Mouse (Mus musculus) stomach, embryonic 14.5 days (tissue): Measurements from ENCODE around the gene Aebp1. TPM values are rescaled to one million over a fixed set of nuclear protein-coding genes. Genes with fewer than 3 reads are reported as not detected.
A peak's percentile ranks its signal among the peaks of the same experiment; 100 is the strongest.

Source experiments
- ATAC-seq: fragments of 200-750 bp; cut with Nextera tagmentation; 2 replicates; pipeline ENCODE4 v1.8.0; 2017; ENCODE audit warnings: low read depth, moderate TSS enrichment; ENCODE audit not compliant: insufficient number of reproducible peaks, insufficient read depth, low FRiP score
- H3K27ac ChIP-seq: fragments of 300-500 bp; sonication (generic); 2 replicates; pipeline ENCODE4 v1.5.1; 2014; ENCODE audit warnings: mild to moderate bottlenecking, low read length, moderate library complexity, mixed read lengths
- H3K27me3 ChIP-seq: fragments of 300-500 bp; sonication (generic); 2 replicates; pipeline ENCODE4 v1.6.1; 2014; ENCODE audit warnings: low read length, control low read depth, mixed read lengths; ENCODE audit not compliant: control insufficient read depth, insufficient read depth
- H3K36me3 ChIP-seq: fragments of 300-500 bp; sonication (generic); 2 replicates; pipeline ENCODE4 v1.6.1; 2014; ENCODE audit warnings: mild to moderate bottlenecking, control low read depth, low read length, moderate library complexity, mixed read lengths; ENCODE audit not compliant: control insufficient read depth, insufficient read depth
- H3K4me1 ChIP-seq: fragments of 300-500 bp; sonication (generic); 2 replicates; pipeline ENCODE4 v1.6.1; 2014; ENCODE audit warnings: low read length, control low read depth, mixed read lengths; ENCODE audit not compliant: control insufficient read depth, insufficient read depth
- H3K4me2 ChIP-seq: fragments of 300-500 bp; sonication (generic); replicated peaks from 2 replicates; pipeline ENCODE4 v1.6.1; 2014; ENCODE audit warnings: low read depth, low read length, control low read depth
- H3K4me3 ChIP-seq: fragments of 300-500 bp; sonication (generic); 2 replicates; pipeline ENCODE4 v1.5.1; 2014; ENCODE audit warnings: low read depth, low read length, control low read depth
- H3K9ac ChIP-seq: fragments of 300-500 bp; sonication (generic); replicated peaks from 2 replicates; pipeline ENCODE4 v1.6.1; 2014; ENCODE audit warnings: low read depth, mild to moderate bottlenecking, control low read depth, low read length, moderate library complexity, mixed read lengths
- H3K9me3 ChIP-seq: fragments of 300-500 bp; sonication (generic); 2 replicates; pipeline ENCODE4 v1.6.1; 2016; ENCODE audit warnings: low read depth, low read length, control low read depth; ENCODE audit not compliant: control insufficient read depth
- WGBS: fragments of 180-500 bp; shearing (Covaris S2); extraction: QIAGEN DNeasy Blood & Tissue Kit; methylation state at CpG from one replicate; pipeline ENCODE4 v1.1.7; 2014; 5-methylcytosine and 5-hydroxymethylcytosine counted together
- polyA plus RNA-seq: library from polyadenylated mRNA; unstranded; fragments of >200 nt; fragmentation: Nextera tagmentation; extraction: Ambion mirVana; gene quantifications from 2 replicates; pipeline ENCODE4 v1.2.1, GENCODE M21; 2014

The Aebp1 gene
- polyA plus RNA-seq, 1 experiment from 2014 or later = 30.3 TPM

- ATAC-seq = no peak
- H3K4me1 ChIP-seq = peaks cover 17% of the 10 kb centered on the region
- H3K4me3 ChIP-seq = peak overlapping the region; percentile 33; the same call in 1 of the 2 replicates
- H3K36me3 ChIP-seq = no peaks in the 10 kb centered on the region
- H3K9me3 ChIP-seq = no peaks in the 10 kb centered on the region
- peak overlapping the region; percentile 10; the same call in 1 of the 2 replicates for H3K27ac ChIP-seq
- peak overlapping the region; percentile 37; the same call in 1 of the 2 replicates for H3K9ac ChIP-seq
- WGBS = 16% methylated on average over 3 of the region's 3 CpGs
- H3K4me2 ChIP-seq = peak overlapping the region; percentile 50
- H3K27me3 ChIP-seq = no peaks in the 10 kb centered on the region
Measured at GRCm38 (mm10) chr11:5901320-5901719, 39.6 kb downstream of the Aebp1 start.

- Histone ChIP-seq H3K36me3 (no peaks in the 10 kb centered on the region), H3K27me3 (no peaks in the 10 kb centered on the region), H3K9me3 (no peaks in the 10 kb centered on the region), H3K4me1 (peaks cover 17% of the 10 kb centered on the region), H3K4me3 (peak overlapping the region; percentile 33), H3K4me2 (peak overlapping the region; percentile 50), H3K9ac (peak overlapping the region; percentile 37), H3K27ac (peak overlapping the region; percentile 10; the same call in 1 of the 2 replicates)
- peak; percentile 74; the same call in 1 of the 2 replicates for ATAC-seq
- whole genome bisulfite sequencing = 1% methylated on average over 32 of the region's 32 CpGs
Measured at GRCm38 (mm10) chr11:5901950-5902349, 40.2 kb downstream of the Aebp1 start.

- ATAC-seq = peak; percentile 21; the same call in 1 of the 2 replicates
- Histone ChIP-seq H3K4me1 (peaks cover 17% of the 10 kb centered on the region), H3K9me3 (no peaks in the 10 kb centered on the region), H3K36me3 (no peaks in the 10 kb centered on the region), H3K9ac (peak overlapping the region; percentile 37), H3K27me3 (no peaks in the 10 kb centered on the region), H3K27ac (no peak overlapping the region; the same call in 1 of the 2 replicates), H3K4me2 (peak overlapping the region; percentile 50), H3K4me3 (peak overlapping the region; percentile 33)
- 13% methylated on average over 6 of the region's 6 CpGs for WGBS
Measured at GRCm38 (mm10) chr11:5902390-5902789, 40.6 kb downstream of the Aebp1 start.

GRCm38 (mm10) chr11:5903844-5904243 lies 42.1 kb downstream of the Aebp1 start:
- H3K27ac ChIP-seq = no peak overlapping the region
- no peak overlapping the region for H3K9ac ChIP-seq
- H3K27me3 ChIP-seq = no peaks in the 10 kb centered on the region
- 82% methylated on average over 2 of the region's 2 CpGs for WGBS
- no peaks in the 10 kb centered on the region for H3K36me3 ChIP-seq
- ATAC-seq = no peak
- no peaks in the 10 kb centered on the region for H3K9me3 ChIP-seq
- H3K4me1 ChIP-seq = peaks cover 12% of the 10 kb centered on the region; the same call in 1 of the 2 replicates
- no peak overlapping the region for H3K4me3 ChIP-seq
- H3K4me2 ChIP-seq = no peak overlapping the region

GRCm38 (mm10) chr11:5904357-5904756 lies 42.6 kb downstream of the Aebp1 start:
- H3K27ac ChIP-seq = no peak overlapping the region
- ATAC-seq = no peak

GRCm38 (mm10) chr11:5904871-5905270 lies 43.1 kb downstream of the Aebp1 start:
- Histone ChIP-seq H3K4me3 (no peak overlapping the region), H3K9ac (no peak overlapping the region), H3K27me3 (no peaks in the 10 kb centered on the region), H3K36me3 (no peaks in the 10 kb centered on the region), H3K4me1 (peaks cover 12% of the 10 kb centered on the region; the same call in 1 of the 2 replicates), H3K27ac (no peak overlapping the region), H3K9me3 (no peaks in the 10 kb centered on the region), H3K4me2 (no peak overlapping the region)
- WGBS = 94% methylated on average over 6 of the region's 6 CpGs
- no peak for ATAC-seq

More at GRCm38 (mm10) chr11:5904357-5904756, 42.6 kb downstream of the Aebp1 start:
- WGBS = 74% methylated on average over 19 of the region's 19 CpGs
- Histone ChIP-seq H3K9ac (no peak overlapping the region), H3K9me3 (no peaks in the 10 kb centered on the region), H3K4me2 (no peak overlapping the region), H3K36me3 (no peaks in the 10 kb centered on the region), H3K4me3 (no peak overlapping the region), H3K27me3 (no peaks in the 10 kb centered on the region), H3K4me1 (peaks cover 12% of the 10 kb centered on the region; the same call in 1 of the 2 replicates)

GRCm38 (mm10) chr11:5905778-5906518 lies 44.2 kb downstream of the Aebp1 start:
- 82% methylated on average over 10 of the region's 10 CpGs for WGBS
- no peak overlapping the region for H3K27ac ChIP-seq
- H3K9ac ChIP-seq = no peak overlapping the region
- H3K36me3 ChIP-seq = no peaks in the 10 kb centered on the region
- H3K27me3 ChIP-seq = no peaks in the 10 kb centered on the region
- no peaks in the 10 kb centered on the region for H3K9me3 ChIP-seq
- no peak for ATAC-seq
- peaks cover 12% of the 10 kb centered on the region; the same call in 1 of the 2 replicates for H3K4me1 ChIP-seq
- H3K4me3 ChIP-seq = no peak overlapping the region
- no peak overlapping the region for H3K4me2 ChIP-seq

- Histone ChIP-seq H3K4me2 (no peak overlapping the region), H3K9ac (no peak overlapping the region), H3K4me3 (no peak overlapping the region), H3K36me3 (no peaks in the 10 kb centered on the region), H3K9me3 (no peaks in the 10 kb centered on the region), H3K27me3 (no peaks in the 10 kb centered on the region), H3K27ac (no peak overlapping the region), H3K4me1 (0 out of 2 replicates have a peak, but pooled peaks cover 5% of the 10 kb centered on the region)
- no peak for ATAC-seq
- 58% methylated on average over 5 of the region's 5 CpGs for WGBS
Measured at GRCm38 (mm10) chr11:5907096-5907495, 45.3 kb downstream of the Aebp1 start.
